9 mouse cellular contexts compared by ENCODE assay signal in genomic region chr5:65038305-65038704, GRCm38 (mm10). TPM values are rescaled to one million over a fixed set of nuclear protein-coding genes. Genes with fewer than 3 reads are reported as not detected.
DNase-seq lines count a peak whose midpoint lies in the region; ATAC-seq and TF ChIP-seq lines count a peak whose summit lies in the region.
"Had no signal": no experiment of that assay in that cellular context is flagged by ENCODE, and none has a peak within 500 bp of the region (broad histone marks: within the 10 kb centered on the region; RNA-seq: fewer than 3 reads in every experiment).

No protein-coding gene starts in this region.

- no peaks in the 10 kb centered on the region for H3K9me3 ChIP-seq in hindbrain, postnatal 0 days (ENCODE audit: low read length)
- H3K9me3 ChIP-seq in hindbrain, embryonic 10.5 days: no peaks in the 10 kb centered on the region
- no peaks in the 10 kb centered on the region for H3K9me3 ChIP-seq in liver, embryonic 16.5 days (replicated peaks; ENCODE audit: control insufficient read depth, low read length)

- peak overlapping the region; percentile 20; the same call in 1 of the 2 replicates for H3K27ac ChIP-seq in hindbrain, postnatal 0 days
- no peak overlapping the region for H3K27ac ChIP-seq in hindbrain, embryonic 10.5 days
- H3K27ac ChIP-seq in liver, embryonic 16.5 days (ENCODE audit: low read length): no peak overlapping the region

- 0 out of 2 replicates have a peak, but pooled peaks cover 9% of the 10 kb centered on the region for H3K4me1 ChIP-seq in hindbrain, postnatal 0 days (ENCODE audit: insufficient read depth, low read length)
- H3K4me1 ChIP-seq in hindbrain, embryonic 10.5 days (replicated peaks): no peaks in the 10 kb centered on the region
- H3K4me1 ChIP-seq in liver, embryonic 16.5 days (ENCODE audit: control insufficient read depth, low read depth, low read length): no peaks in the 10 kb centered on the region

- no peak overlapping the region for H3K9ac ChIP-seq in hindbrain, postnatal 0 days (replicated peaks; ENCODE audit: low read length)
- H3K9ac ChIP-seq in liver, embryonic 16.5 days (ENCODE audit: low read depth, low read length): no peak overlapping the region

- no peak for ATAC-seq in hindbrain, postnatal 0 days
- peak; percentile 32; the same call in 1 of the 2 replicates for ATAC-seq in liver, embryonic 16.5 days (ENCODE audit: low read depth)

- no peaks in the 10 kb centered on the region for H3K27me3 ChIP-seq in hindbrain, postnatal 0 days (ENCODE audit: insufficient read depth, low read length)
- no peaks in the 10 kb centered on the region for H3K27me3 ChIP-seq in hindbrain, embryonic 10.5 days (ENCODE audit: insufficient read depth, poor library complexity, severe bottlenecking)
- no peaks in the 10 kb centered on the region for H3K27me3 ChIP-seq in liver, embryonic 16.5 days (ENCODE audit: control insufficient read depth, insufficient read depth, low read depth, low read length)

- H3K4me2 ChIP-seq in hindbrain, postnatal 0 days (ENCODE audit: low read depth, low read length): no peak overlapping the region
- no peak overlapping the region for H3K4me2 ChIP-seq in liver, embryonic 16.5 days (ENCODE audit: low read depth, low read length)

- peak; percentile 26 for DNase-seq in adrenal gland, postnatal 10 days
- no peak for DNase-seq in adrenal gland, adult 18-20 months (ENCODE audit: low spot score in 2 of 2)
- DNase-seq in hindbrain, postnatal 0 days (ENCODE audit: low spot score): no peak
- no peak for DNase-seq in hindbrain, embryonic 10.5 days (ENCODE audit: low spot score)
- peak; percentile 92 for DNase-seq in 416B (ENCODE audit: low read depth)
- DNase-seq in frontal cortex, postnatal 25 days (ENCODE audit: low spot score in 2 of 2): no peak
- DNase-seq in gastrocnemius, postnatal 10 days: no peak
- DNase-seq: adrenal gland, postnatal 25 days had no signal

- H3K4me3 ChIP-seq in hindbrain, postnatal 0 days (ENCODE audit: low read length): no peak overlapping the region
- H3K4me3 ChIP-seq in hindbrain, embryonic 10.5 days: no peak overlapping the region
- no peak overlapping the region for H3K4me3 ChIP-seq in liver, embryonic 16.5 days (ENCODE audit: low read depth, low read length)

- H3K36me3 ChIP-seq in hindbrain, postnatal 0 days (ENCODE audit: insufficient read depth, low read length): no peaks in the 10 kb centered on the region
- no peaks in the 10 kb centered on the region for H3K36me3 ChIP-seq in hindbrain, embryonic 10.5 days
- no peaks in the 10 kb centered on the region; the same call in 1 of the 2 replicates for H3K36me3 ChIP-seq in liver, embryonic 16.5 days (ENCODE audit: control insufficient read depth, insufficient read depth)

- WGBS in hindbrain, postnatal 0 days: 80% methylated on average over 9 of the region's 9 CpGs
- 90% methylated on average over 9 of the region's 9 CpGs for WGBS in hindbrain, embryonic 10.5 days
- 60% methylated on average over 9 of the region's 9 CpGs for WGBS in liver, embryonic 16.5 days (ENCODE audit: insufficient replicate concordance)

- no peak for TF ChIP-seq CTCF in hindbrain, postnatal 0 days (IDR thresholded peaks at IDR 0.05; ENCODE audit: low read depth)

RNA-seq across cellular contexts. Expression of gene Tmem156, which starts 53.6 kb away (rescaled TPM):
- total RNA-seq in adrenal gland, postnatal 10 days (2021): under 1 TPM; 0.57 to 0.67 TPM
- under 1 TPM; 0.38 to 0.43 TPM for total RNA-seq in adrenal gland, adult 18-20 months (2021)
- total RNA-seq in hindbrain, postnatal 0 days (2014; rRNA removed): 0.21 TPM in 1 of 2 replicates, not detected in the other
- 0.13 TPM in 1 of 2 replicates, not detected in the other for polyA plus RNA-seq in hindbrain, postnatal 0 days (2015; fragmentation: Nextera tagmentation; extraction: Ambion mirVana)
- not detected in 2 replicates for polyA plus RNA-seq in hindbrain, embryonic 10.5 days (2016; fragmentation: Nextera tagmentation; extraction: Ambion mirVana)
- polyA plus RNA-seq in liver, embryonic 16.5 days (2015; fragmentation: Nextera tagmentation; extraction: Ambion mirVana): 0.64 and 0.72 TPM in 2 replicates
- under 1 TPM in 1 of 2 experiments, not detected in 1; 0.23 TPM for total RNA-seq in gastrocnemius, postnatal 10 days (2021)

Comparison
In these comparisons a context has a peak if more than half of its experiments do, and no peak if none do; other contexts are left out.
1. DNase-seq: peak in adrenal gland, postnatal 10 days (single experiment) and 416B (single experiment); none in adrenal gland, adult 18-20 months (0 of 2), hindbrain, postnatal 0 days (single experiment), hindbrain, embryonic 10.5 days (single experiment), frontal cortex, postnatal 25 days (0 of 2) and gastrocnemius, postnatal 10 days (single experiment).